Mouse (Mus musculus): ENCODE measurements around the gene Pdf.

DNA sequence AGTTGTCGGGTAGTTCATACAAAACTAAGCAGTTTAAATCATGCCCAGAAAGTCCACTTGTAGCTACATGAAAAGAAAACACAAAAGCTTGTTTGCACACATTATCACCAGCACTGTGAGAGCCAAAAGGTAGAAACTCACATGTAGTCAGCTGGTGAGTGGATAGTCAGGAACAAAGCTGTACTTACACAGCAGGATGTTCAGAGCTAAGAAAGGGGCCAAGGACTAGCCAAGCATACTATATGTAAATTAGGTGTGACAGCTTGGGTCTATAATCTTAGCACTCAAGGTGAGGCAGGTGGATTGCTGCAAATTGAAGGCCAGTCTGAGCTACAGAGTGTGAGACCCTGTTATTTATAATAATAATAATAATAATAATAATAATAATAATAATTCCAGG lies 14.2 kb upstream of the Pdf start:
- no peak for TF ChIP-seq GATA1 (IDR thresholded peaks at IDR 0.05; ENCODE audit: borderline replicate concordance, low read length)
- TF ChIP-seq FLI1 (IDR thresholded peaks at IDR 0.05; ENCODE audit: low read length) = no peak
